Mouse (Mus musculus) intestine, postnatal 0 days (tissue): ENCODE measurements at regions not wholly inside any gene's neighbourhood (a gene's known extent, or its start where the extent isn't known, plus 50 kb on each side); places are given as distances from the start of the nearest gene placed in this dataset.

Experiments used
- ATAC-seq: fragments of 200-750 bp; cut with Nextera tagmentation; 2 replicates; pipeline ENCODE4 v1.8.0; 2017; ENCODE audit warnings: mild to moderate bottlenecking, moderate TSS enrichment, moderate library complexity
- H3K27ac ChIP-seq: fragments of 300-500 bp; sonication (generic); 2 replicates; pipeline ENCODE4 v1.5.1; 2014; ENCODE audit warnings: mild to moderate bottlenecking, low read depth, low read length, moderate library complexity
- H3K27me3 ChIP-seq: fragments of 300-500 bp; sonication (generic); replicated peaks from 2 replicates; pipeline ENCODE4 v1.6.1; 2014; ENCODE audit warnings: low read length, mixed read lengths; ENCODE audit not compliant: control insufficient read depth, insufficient read depth
- H3K36me3 ChIP-seq: fragments of 300-500 bp; sonication (generic); 2 replicates; pipeline ENCODE4 v1.6.1; 2014; ENCODE audit warnings: mild to moderate bottlenecking, moderate library complexity; ENCODE audit not compliant: control insufficient read depth, insufficient read depth
- H3K4me1 ChIP-seq: fragments of 300-500 bp; sonication (generic); replicated peaks from 2 replicates; pipeline ENCODE4 v1.6.1; 2014; ENCODE audit warnings: antibody characterized with exemption, low read length, mixed read lengths; ENCODE audit not compliant: control insufficient read depth, insufficient read depth
- H3K4me2 ChIP-seq: fragments of 300-500 bp; sonication (generic); replicated peaks from 2 replicates; pipeline ENCODE4 v1.6.1; 2014; ENCODE audit warnings: low read depth, mild to moderate bottlenecking, moderate library complexity
- H3K4me3 ChIP-seq: fragments of 300-500 bp; sonication (generic); 2 replicates; pipeline ENCODE4 v1.5.1; 2014; ENCODE audit warnings: low read depth, low read length
- H3K9ac ChIP-seq: fragments of 300-500 bp; sonication (generic); 2 replicates; pipeline ENCODE4 v1.6.1; 2014; ENCODE audit warnings: mild to moderate bottlenecking, low read depth, low read length
- H3K9me3 ChIP-seq: fragments of 300-500 bp; sonication (generic); 2 replicates; pipeline ENCODE4 v1.6.1; 2016; ENCODE audit warnings: mixed run types; ENCODE audit not compliant: control insufficient read depth
- CTCF ChIP-seq: sonication (generic); IDR thresholded peaks from 2 replicates; pipeline ENCODE4 v1.5.1; 2016; ENCODE audit warnings: low read depth, mild to moderate bottlenecking, control low read depth, antibody characterized with exemption, moderate library complexity
- WGBS: fragments of 180-500 bp; shearing (Covaris S2); extraction: QIAGEN DNeasy Blood & Tissue Kit; methylation state at CpG from one replicate; pipeline ENCODE4 v1.1.7; 2014; 5-methylcytosine and 5-hydroxymethylcytosine counted together

GRCm38 (mm10) chr4:70004966-70005365 is 405.3 kb downstream of the Cdk5rap2 start:
- Histone ChIP-seq H3K36me3 (no peaks in the 10 kb centered on the region), H3K4me3 (no peak overlapping the region), H3K27ac (no peak overlapping the region), H3K9ac (no peak overlapping the region), H3K27me3 (no peaks in the 10 kb centered on the region), H3K9me3 (no peaks in the 10 kb centered on the region), H3K4me1 (no peaks in the 10 kb centered on the region), H3K4me2 (no peak overlapping the region)
- no peak for TF ChIP-seq CTCF
- ATAC-seq = no peak

GRCm38 (mm10) chr4:69993226-69993625 is 417.0 kb downstream of the Cdk5rap2 start:
- H3K9ac ChIP-seq = no peak overlapping the region
- no peak for ATAC-seq
- H3K9me3 ChIP-seq = no peaks in the 10 kb centered on the region
- H3K4me3 ChIP-seq = no peak overlapping the region
- no peak overlapping the region for H3K4me2 ChIP-seq
- H3K36me3 ChIP-seq = no peaks in the 10 kb centered on the region
- no peaks in the 10 kb centered on the region for H3K4me1 ChIP-seq
- no peak overlapping the region for H3K27ac ChIP-seq
- H3K27me3 ChIP-seq = no peaks in the 10 kb centered on the region
- WGBS = 84% methylated on average over 3 of the region's 3 CpGs
- TF ChIP-seq CTCF = no peak

- no peak overlapping the region for H3K4me3 ChIP-seq
- no peak overlapping the region for H3K27ac ChIP-seq
- WGBS = 40% methylated on average over 2 of the region's 2 CpGs
- no peaks in the 10 kb centered on the region for H3K27me3 ChIP-seq
- H3K4me1 ChIP-seq = no peaks in the 10 kb centered on the region
- TF ChIP-seq CTCF = no peak
- H3K36me3 ChIP-seq = no peaks in the 10 kb centered on the region
- no peaks in the 10 kb centered on the region for H3K9me3 ChIP-seq
- ATAC-seq = no peak
- no peak overlapping the region for H3K9ac ChIP-seq
- no peak overlapping the region for H3K4me2 ChIP-seq
These were observed 436.0 kb downstream of the Cdk5rap2 start for GRCm38 (mm10) chr4:69974208-69974607.

GRCm38 (mm10) chr4:69973566-69973965 is 436.7 kb downstream of the Cdk5rap2 start:
- Histone ChIP-seq H3K27ac (no peak overlapping the region), H3K27me3 (no peaks in the 10 kb centered on the region), H3K36me3 (no peaks in the 10 kb centered on the region), H3K4me1 (no peaks in the 10 kb centered on the region), H3K9ac (no peak overlapping the region), H3K4me2 (no peak overlapping the region), H3K9me3 (no peaks in the 10 kb centered on the region), H3K4me3 (no peak overlapping the region)
- no peak for ATAC-seq
- WGBS = 66% methylated on average over 6 of the region's 6 CpGs
- TF ChIP-seq CTCF = no peak

GRCm38 (mm10) chr4:69971721-69972120 is 438.5 kb downstream of the Cdk5rap2 start:
- 0 out of 2 replicates have a peak, but pooled peaks have one; percentile 13 for TF ChIP-seq CTCF
- H3K27ac ChIP-seq = no peak overlapping the region

GRCm38 (mm10) chr4:69968424-69968823 is 441.8 kb downstream of the Cdk5rap2 start:
- Histone ChIP-seq H3K36me3 (no peaks in the 10 kb centered on the region), H3K9me3 (no peaks in the 10 kb centered on the region), H3K4me3 (no peak overlapping the region), H3K4me1 (no peaks in the 10 kb centered on the region), H3K4me2 (no peak overlapping the region), H3K27me3 (no peaks in the 10 kb centered on the region), H3K9ac (no peak overlapping the region), H3K27ac (no peak overlapping the region)
- ATAC-seq = no peak
- WGBS = 84% methylated on average over 1 of the region's 1 CpGs
- no peak for TF ChIP-seq CTCF

More at GRCm38 (mm10) chr4:69971721-69972120, 438.5 kb downstream of the Cdk5rap2 start:
- H3K36me3 ChIP-seq = no peaks in the 10 kb centered on the region
- no peak overlapping the region for H3K9ac ChIP-seq
- H3K27me3 ChIP-seq = no peaks in the 10 kb centered on the region
- WGBS = 71% methylated on average over 3 of the region's 3 CpGs
- H3K4me1 ChIP-seq = no peaks in the 10 kb centered on the region
- no peak for ATAC-seq
- no peak overlapping the region for H3K4me3 ChIP-seq
- H3K9me3 ChIP-seq = no peaks in the 10 kb centered on the region
- H3K4me2 ChIP-seq = no peak overlapping the region
